Mouse (Mus musculus): ENCODE data around the gene Arpp19. TPM values are rescaled to one million over a fixed set of nuclear protein-coding genes. Genes with fewer than 3 reads are reported as not detected.

The Arpp19 gene
- total RNA-seq, 1 experiment: 192 TPM

DNA sequence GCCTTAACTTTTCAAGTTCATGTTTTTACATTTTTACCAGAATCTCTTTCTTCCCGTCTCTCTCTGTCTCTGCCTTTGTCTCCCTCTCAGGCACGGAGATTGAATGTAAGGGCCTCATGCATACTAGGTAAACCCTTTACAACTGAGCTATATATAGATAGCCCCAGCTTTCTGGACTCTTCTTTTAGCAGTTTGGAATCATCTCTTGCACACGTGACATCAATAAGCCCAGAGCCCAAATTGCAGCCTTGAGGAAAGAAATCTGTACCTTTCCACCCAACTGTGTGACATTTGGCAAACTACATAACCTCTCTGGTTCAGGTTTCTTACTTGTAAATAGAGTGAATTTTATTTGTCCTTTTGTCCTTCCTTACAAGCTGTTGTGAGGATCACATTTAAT is 34.9 kb downstream of the Arpp19 start:
- no peak for DNase-seq (ENCODE audit: low read depth, low spot score)
- Histone ChIP-seq H3K4me1 (ENCODE audit: control insufficient read depth in 2 of 2, insufficient read depth in 2 of 2, low read length in 2 of 2, poor library complexity in 1 of 2) (peaks cover 0 to 5% of the 10 kb centered on the region in 2 experiments; a peak in 1 of 4 replicates), H3K36me3 (ENCODE audit: control insufficient read depth, insufficient read depth, low read length, poor library complexity, severe bottlenecking) (no peaks in the 10 kb centered on the region), H3K9ac (ENCODE audit: insufficient read depth, low read depth, low read length, poor library complexity, severe bottlenecking) (no peak overlapping the region; the same call in 1 of the 2 replicates), H3K4me3 (ENCODE audit: insufficient read depth in 1 of 2, low read depth in 1 of 2, low read length in 2 of 2, poor library complexity in 1 of 2, severe bottlenecking in 1 of 2) (peak overlapping the region; percentile 79 to 95; a peak in 3 of 4 replicates), H3K9me3 (ENCODE audit: control insufficient read depth, insufficient read depth, low read depth, low read length) (no peaks in the 10 kb centered on the region), H3K27ac (ENCODE audit: insufficient read depth, low read depth, low read length, poor library complexity, severe bottlenecking) (no peak overlapping the region)
- no peak for TF ChIP-seq MAFK (IDR thresholded peaks at IDR 0.05; ENCODE audit: insufficient read depth, low read depth, low read length)
- no peak for TF ChIP-seq HCFC1 (IDR thresholded peaks at IDR 0.05; ENCODE audit: borderline replicate concordance, insufficient read depth, low read length)
- no peak for TF ChIP-seq ZNF384 (IDR thresholded peaks at IDR 0.05; ENCODE audit: low read depth, low read length)
- TF ChIP-seq CHD2 (IDR thresholded peaks at IDR 0.05; ENCODE audit: low read depth, low read length): no peak
- TF ChIP-seq ZC3H11A (IDR thresholded peaks at IDR 0.05; ENCODE audit: borderline replicate concordance, low read depth, low read length): no peak
- in situ Hi-C loops (cut with MboI; ENCODE audit: low sequenced_read_pairs in 2 of 2, unreplicated experiment in 2 of 2): no loop called here

DNA sequence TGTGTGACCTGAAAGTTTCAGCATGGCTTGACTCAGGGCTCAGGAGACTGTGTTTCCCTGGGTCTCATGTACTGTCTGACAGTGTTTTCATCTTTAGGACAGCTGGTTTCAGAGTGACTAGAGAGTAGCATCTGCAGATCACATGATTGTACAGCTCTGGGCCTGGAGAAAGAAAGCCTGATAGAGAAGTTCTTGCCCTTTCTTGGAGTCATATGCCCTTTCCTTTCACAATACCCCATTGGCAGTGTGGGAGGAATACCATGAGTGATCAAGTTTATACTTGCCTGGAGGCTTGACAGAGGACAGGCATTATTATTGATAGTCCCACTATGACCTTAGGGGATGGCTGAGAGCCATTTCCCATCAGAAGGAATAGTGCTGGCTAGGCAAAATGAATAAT is 39.8 kb downstream of the Arpp19 start:
- TF ChIP-seq MAFK (IDR thresholded peaks at IDR 0.05; ENCODE audit: insufficient read depth, low read depth, low read length) (0 out of 2 replicates have a peak, but pooled peaks have one; percentile 18), ZNF384 (IDR thresholded peaks at IDR 0.05; ENCODE audit: low read depth, low read length) (no peak), HCFC1 (IDR thresholded peaks at IDR 0.05; ENCODE audit: borderline replicate concordance, insufficient read depth, low read length) (no peak)
- no peaks in the 10 kb centered on the region for H3K36me3 ChIP-seq (ENCODE audit: control insufficient read depth, insufficient read depth, low read length, poor library complexity, severe bottlenecking)
- no peaks in the 10 kb centered on the region for H3K9me3 ChIP-seq (ENCODE audit: control insufficient read depth, insufficient read depth, low read depth, low read length)
- no peak for DNase-seq (ENCODE audit: low read depth, low spot score)
- no peak overlapping the region for H3K27ac ChIP-seq (ENCODE audit: insufficient read depth, low read depth, low read length, poor library complexity, severe bottlenecking)
- H3K4me1 ChIP-seq (ENCODE audit: control insufficient read depth in 2 of 2, insufficient read depth in 2 of 2, low read length in 2 of 2, poor library complexity in 1 of 2): no peaks in the 10 kb centered on the region
- H3K4me3 ChIP-seq (ENCODE audit: insufficient read depth in 1 of 2, low read depth in 1 of 2, low read length in 2 of 2, poor library complexity in 1 of 2, severe bottlenecking in 1 of 2): no peak overlapping the region
- in situ Hi-C loops (cut with MboI; ENCODE audit: low sequenced_read_pairs in 2 of 2, unreplicated experiment in 2 of 2): no loop called here
- H3K9ac ChIP-seq (ENCODE audit: insufficient read depth, low read depth, low read length, poor library complexity, severe bottlenecking): no peak overlapping the region

DNA sequence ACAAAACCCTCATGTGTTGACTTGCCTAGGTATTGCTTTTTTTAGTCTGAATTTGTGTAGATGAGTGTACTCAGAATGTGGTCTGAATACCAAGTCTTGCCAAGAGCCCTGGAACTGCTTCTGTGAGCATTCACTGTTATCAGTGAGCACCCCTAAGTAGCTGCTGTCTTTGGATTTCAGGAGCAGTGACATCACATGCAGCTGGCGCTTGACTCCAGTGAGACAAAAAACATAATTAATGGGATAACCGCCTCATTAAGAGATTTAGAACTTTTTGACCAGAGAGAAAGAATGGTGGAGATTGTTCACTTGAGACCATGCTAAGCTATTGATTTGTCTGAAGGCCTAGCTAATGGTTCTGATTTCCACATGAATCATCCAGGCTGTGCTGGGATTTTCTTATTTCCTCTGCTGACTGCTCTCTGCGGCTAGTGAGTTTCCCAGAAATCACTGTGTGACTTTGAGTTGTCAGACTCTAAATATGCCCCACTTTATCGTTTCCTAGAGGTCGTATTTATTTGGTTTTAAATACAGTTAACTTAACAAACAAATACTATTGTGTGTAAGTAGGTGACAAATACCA is 47.9 kb downstream of the Arpp19 start:
- Histone ChIP-seq H3K36me3 (ENCODE audit: control insufficient read depth, insufficient read depth, low read length, poor library complexity, severe bottlenecking) (no peaks in the 10 kb centered on the region), H3K4me1 (ENCODE audit: control insufficient read depth in 2 of 2, insufficient read depth in 2 of 2, low read length in 2 of 2, poor library complexity in 1 of 2) (peaks cover 2 to 10% of the 10 kb centered on the region in 2 experiments; a peak in 2 of 4 replicates), H3K9me3 (ENCODE audit: control insufficient read depth, insufficient read depth, low read depth, low read length) (no peaks in the 10 kb centered on the region), H3K27ac (ENCODE audit: insufficient read depth, low read depth, low read length, poor library complexity, severe bottlenecking) (no peak overlapping the region), H3K9ac (ENCODE audit: insufficient read depth, low read depth, low read length, poor library complexity, severe bottlenecking) (no peak overlapping the region), H3K4me3 (ENCODE audit: insufficient read depth in 1 of 2, low read depth in 1 of 2, low read length in 2 of 2, poor library complexity in 1 of 2, severe bottlenecking in 1 of 2) (no peak overlapping the region)
- TF ChIP-seq CHD2 (IDR thresholded peaks at IDR 0.05; ENCODE audit: low read depth, low read length) (no peak; the same call in 1 of the 2 replicates), ZC3H11A (IDR thresholded peaks at IDR 0.05; ENCODE audit: borderline replicate concordance, low read depth, low read length) (no peak), HCFC1 (IDR thresholded peaks at IDR 0.05; ENCODE audit: borderline replicate concordance, insufficient read depth, low read length) (no peak), ZNF384 (IDR thresholded peaks at IDR 0.05; ENCODE audit: low read depth, low read length) (no peak), MAFK (IDR thresholded peaks at IDR 0.05; ENCODE audit: insufficient read depth, low read depth, low read length) (no peak)
- DNase-seq (ENCODE audit: low read depth, low spot score): peak; percentile 45
- in situ Hi-C loops (cut with MboI; ENCODE audit: low sequenced_read_pairs in 2 of 2, unreplicated experiment in 2 of 2): no loop called here

DNA sequence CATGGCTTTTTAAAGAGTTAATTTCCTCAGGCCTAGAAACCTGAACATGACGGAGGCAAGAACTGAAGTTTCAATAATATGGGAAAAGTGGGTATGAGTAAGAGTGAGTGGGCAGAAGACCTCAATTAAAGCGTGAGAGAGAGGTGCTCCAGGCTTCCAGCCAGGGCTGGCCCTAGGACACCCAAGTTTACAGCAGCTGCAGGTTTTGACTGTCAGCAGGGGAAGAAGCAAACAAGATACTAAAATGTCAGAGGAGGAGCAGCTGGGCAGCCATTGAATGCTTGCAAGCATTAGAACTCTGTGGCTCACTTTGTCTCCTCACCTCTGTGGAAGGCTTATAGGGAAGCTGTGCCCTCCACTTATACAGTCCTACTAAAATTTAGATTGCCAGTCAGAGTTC is 50.4 kb downstream of the Arpp19 start:
- TF ChIP-seq ZC3H11A (IDR thresholded peaks at IDR 0.05; ENCODE audit: borderline replicate concordance, low read depth, low read length): no peak
- no peak for TF ChIP-seq CHD2 (IDR thresholded peaks at IDR 0.05; ENCODE audit: low read depth, low read length)
- no peak for TF ChIP-seq HCFC1 (IDR thresholded peaks at IDR 0.05; ENCODE audit: borderline replicate concordance, insufficient read depth, low read length)
- no peak for TF ChIP-seq ZNF384 (IDR thresholded peaks at IDR 0.05; ENCODE audit: low read depth, low read length)
- TF ChIP-seq MAFK (IDR thresholded peaks at IDR 0.05; ENCODE audit: insufficient read depth, low read depth, low read length): no peak
- in situ Hi-C loops (cut with MboI; ENCODE audit: low sequenced_read_pairs in 2 of 2, unreplicated experiment in 2 of 2): no loop called here
- DNase-seq (ENCODE audit: low read depth, low spot score): no peak
- Histone ChIP-seq H3K36me3 (ENCODE audit: control insufficient read depth, insufficient read depth, low read length, poor library complexity, severe bottlenecking) (no peaks in the 10 kb centered on the region), H3K27ac (ENCODE audit: insufficient read depth, low read depth, low read length, poor library complexity, severe bottlenecking) (no peak overlapping the region), H3K9ac (ENCODE audit: insufficient read depth, low read depth, low read length, poor library complexity, severe bottlenecking) (no peak overlapping the region), H3K4me3 (ENCODE audit: insufficient read depth in 1 of 2, low read depth in 1 of 2, low read length in 2 of 2, poor library complexity in 1 of 2, severe bottlenecking in 1 of 2) (no peak overlapping the region), H3K4me1 (ENCODE audit: control insufficient read depth in 2 of 2, insufficient read depth in 2 of 2, low read length in 2 of 2, poor library complexity in 1 of 2) (peaks cover 2 to 10% of the 10 kb centered on the region in 2 experiments; a peak in 2 of 4 replicates), H3K9me3 (ENCODE audit: control insufficient read depth, insufficient read depth, low read depth, low read length) (no peaks in the 10 kb centered on the region)
